Mouse (Mus musculus): ENCODE measurements around the gene Uggt1.

Gene Uggt1

DNA sequence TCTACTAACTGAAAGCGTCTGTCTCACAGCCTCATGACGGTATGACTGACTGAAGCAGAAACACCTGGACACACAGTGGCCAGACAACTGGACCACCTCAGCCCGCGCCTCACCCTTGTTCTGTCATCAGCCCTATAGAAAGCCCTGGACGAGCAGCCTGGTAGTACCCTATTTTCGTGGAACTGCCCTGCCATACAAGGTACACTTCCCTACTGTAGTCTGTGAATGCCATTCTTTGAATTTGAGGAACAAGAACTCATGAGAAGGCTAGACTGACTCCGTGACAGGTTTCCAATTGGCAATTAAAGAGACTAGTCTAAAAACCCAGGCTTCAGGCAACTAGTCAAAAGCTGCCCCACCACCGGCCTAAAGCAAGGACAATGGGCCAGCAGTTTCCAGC is 123.3 kb downstream of the Uggt1 start:
- CTCF ChIA-PET = no interaction called here

DNA sequence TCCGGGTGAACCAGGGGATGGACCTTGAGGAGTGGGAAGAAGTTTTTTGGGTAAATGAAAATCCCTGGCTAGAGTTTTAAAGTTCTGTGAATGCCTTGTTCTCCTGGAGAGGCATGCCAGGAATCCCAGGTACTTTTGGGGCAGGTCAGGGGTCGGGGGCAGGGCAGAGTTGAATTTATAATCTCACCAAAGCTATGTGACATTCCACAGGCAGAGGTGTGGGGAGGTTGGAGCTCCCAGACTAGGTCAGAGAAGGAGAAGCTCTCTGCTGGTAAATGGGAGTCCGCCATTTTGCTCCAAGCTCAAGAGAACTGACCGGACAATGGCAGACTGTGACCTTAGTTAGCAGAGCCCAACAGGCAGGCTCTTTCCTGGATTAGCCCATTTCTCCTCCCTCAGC is 125.1 kb downstream of the Uggt1 start:
- CTCF ChIA-PET = no interaction called here

DNA sequence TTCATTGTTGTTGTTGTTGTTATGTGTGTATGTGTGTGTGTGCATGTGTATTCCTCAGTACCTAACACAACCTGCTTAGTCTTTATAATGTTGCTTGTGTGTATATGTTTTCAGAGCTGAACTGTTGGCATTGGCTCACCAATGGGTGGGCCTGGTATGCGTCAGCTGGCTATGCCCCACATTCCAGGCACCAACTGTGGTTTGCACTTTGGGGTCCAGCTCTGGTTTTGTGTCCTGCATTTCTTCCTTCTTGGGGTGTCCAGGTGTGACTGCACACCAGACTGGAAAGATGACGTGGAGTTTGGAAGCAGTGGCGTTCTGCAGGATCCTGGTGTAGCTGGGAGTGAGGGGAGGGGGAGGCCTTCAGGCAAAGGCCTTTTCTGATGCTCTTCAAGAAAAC is 125.6 kb downstream of the Uggt1 start:
- CTCF ChIA-PET = no interaction called here

DNA sequence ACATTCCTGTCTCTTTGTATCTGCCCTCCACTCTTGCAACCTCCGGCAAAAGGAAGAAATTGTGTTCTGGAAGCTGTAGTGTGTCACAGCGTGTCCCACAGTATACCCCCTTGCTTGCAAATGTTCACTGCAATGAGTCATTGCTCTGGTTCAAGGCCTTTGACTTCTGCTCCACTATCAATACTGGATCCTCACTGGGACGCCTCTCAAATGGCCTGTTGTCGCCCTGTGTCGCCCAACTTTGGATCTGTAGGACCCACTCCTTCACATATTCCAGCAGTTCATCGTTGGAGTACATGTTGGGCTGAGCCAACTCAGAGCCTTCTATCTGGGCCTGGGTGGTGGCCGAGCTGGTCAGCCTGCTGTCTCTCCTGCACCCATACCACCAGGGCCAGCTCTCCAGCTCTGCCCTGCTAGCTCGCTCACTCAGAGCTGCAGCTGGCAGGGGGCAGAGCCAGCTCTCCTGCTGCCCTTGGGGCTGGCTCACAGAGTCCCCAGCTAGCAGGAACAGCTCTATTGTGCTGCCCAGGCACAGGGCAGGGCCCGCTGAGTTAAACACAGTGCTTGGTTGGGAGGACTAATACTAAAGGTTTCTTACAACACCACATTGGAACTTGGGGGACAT is 126.3 kb downstream of the Uggt1 start:
- CTCF ChIA-PET = no interaction called here

DNA sequence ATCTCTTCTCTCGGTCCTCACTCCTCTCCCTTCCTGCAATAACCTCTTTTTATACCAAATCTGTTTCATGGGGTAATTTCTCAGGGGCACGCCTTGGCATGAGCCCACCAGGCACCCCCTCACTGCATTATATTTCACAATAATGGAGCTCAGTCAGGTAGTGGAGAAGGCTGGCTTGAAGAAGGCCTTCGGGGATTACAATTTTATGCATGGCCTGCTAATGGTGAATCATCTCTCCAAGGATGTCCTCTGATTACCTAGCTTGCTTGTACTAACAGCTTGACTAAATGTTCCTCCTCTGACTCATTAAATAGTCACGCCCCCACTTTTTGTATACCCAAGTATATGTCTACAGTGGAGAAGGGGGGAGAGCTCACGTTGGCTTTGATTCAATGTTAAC is 128.0 kb downstream of the Uggt1 start:
- CTCF ChIA-PET = no interaction called here

DNA sequence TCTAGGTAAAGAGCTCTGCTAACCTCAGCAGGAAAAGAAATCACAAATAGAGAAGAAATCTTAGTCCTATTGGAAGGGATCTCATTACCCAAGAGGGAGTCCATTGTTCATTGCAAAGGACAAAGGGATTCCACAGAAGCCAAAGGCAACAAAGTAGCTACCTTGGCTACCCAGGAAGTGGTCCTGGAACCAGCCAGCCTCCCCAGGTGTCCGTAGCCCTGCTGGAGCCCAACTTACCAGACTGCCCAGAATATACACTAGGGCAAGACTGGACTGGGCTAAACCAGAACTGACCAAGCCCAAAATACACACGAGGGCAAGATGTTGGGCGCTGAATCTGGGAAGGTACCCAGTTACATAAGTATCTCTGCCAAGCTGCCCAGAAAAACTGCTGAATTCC is 129.7 kb downstream of the Uggt1 start:
- CTCF ChIA-PET = no interaction called here

DNA sequence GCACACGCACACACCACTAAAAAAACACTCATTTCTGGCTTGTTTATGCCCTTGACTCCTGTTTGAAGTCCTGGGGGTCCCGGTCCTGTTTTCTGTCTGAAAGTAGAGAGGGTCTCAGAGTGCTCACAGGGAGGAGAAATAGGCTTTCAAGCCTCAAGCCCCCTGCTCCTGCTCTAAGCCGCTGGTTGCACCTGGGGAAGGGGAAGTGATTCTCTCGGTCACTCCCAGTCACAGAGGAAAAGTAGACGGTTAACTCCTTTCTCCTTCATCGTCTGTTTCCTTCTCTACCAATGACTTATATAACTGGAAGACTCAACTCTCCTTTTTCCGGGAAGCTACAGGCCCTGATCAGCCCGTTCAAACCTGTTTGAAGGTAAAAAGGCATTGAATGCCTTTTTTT is 130.8 kb downstream of the Uggt1 start:
- CTCF ChIA-PET = no interaction called here

DNA sequence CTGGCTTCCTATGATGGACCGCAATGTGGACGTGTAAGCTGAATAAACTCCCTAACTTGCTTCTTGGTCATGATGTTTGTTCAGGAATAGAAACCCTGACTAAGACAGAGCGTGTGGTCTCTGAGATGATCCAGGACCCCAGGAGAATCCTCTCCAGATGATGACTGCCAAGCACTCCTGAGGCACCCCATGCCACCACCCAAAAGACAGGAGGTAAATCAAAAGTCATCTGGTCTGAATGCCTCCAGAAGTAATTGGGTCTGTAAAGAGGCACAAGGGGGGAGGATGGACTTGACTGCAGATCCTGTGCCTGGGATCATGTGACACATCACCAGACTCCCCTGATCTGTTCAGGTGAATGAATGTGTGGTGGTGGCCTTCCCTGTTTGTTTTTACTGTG is 131.9 kb downstream of the Uggt1 start:
- CTCF ChIA-PET = no interaction called here

DNA sequence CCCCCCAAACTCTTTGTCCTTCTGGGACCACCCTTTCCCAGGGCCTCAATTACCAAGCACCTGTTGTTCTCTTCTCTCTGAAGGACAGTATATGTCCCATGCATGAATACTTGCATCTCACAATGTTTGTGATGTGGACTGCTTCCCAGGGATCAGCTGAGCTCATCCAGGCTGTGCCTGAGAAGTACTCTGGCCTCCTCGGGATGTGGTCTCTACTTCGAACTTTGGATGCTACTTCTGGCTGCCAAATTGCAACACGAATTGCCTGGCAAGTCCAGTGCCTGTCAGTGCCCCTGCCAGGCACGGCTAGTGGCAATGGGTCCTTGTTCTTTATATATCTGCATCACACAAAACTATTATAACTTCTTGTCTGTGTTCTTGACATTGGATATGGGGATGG is 134.5 kb downstream of the Uggt1 start:
- CTCF ChIA-PET = no interaction called here

DNA sequence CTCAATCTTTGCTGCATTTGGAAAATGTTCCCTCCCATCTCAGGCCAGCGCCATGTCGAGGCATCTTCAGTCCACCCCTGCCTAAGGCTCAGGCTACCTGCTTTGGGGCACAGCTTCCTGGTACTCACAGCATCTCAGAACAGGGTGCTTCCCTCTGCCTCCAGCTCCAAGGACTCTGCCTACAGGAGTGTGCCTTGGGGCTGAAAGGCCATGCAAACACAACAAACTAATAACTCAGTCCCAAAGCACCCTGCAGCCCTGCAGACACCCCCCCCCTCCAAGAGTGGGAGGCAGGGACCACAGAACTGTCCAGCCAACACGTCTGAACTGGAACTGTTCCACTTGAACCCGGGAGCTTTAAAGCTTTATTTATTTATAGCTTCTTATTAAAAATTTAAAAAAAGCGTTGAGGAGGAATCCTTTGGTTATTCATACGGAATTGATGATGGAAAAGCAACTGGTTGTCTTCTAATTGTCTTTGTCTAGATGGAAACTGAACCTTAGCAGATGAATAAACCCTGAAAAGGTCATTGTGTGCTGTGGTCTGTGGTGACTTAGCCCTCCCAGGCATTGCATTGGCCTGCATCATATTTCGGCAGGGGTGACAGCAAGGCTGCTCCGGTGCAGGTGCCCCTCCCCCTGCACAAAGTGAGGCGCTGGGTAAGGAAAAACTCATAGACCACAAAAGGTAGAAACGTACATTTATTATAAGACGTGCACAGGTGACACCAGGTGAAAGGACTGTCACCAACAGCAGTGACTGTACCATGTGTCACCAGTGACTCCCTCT is 138.4 kb downstream of the Uggt1 start:
- CTCF ChIA-PET = interaction anchor here (0.6 kb wide), 1 partner anchor 23 kb away, joined by 3 read pairs; no protein-coding TSS in a partner anchor

DNA sequence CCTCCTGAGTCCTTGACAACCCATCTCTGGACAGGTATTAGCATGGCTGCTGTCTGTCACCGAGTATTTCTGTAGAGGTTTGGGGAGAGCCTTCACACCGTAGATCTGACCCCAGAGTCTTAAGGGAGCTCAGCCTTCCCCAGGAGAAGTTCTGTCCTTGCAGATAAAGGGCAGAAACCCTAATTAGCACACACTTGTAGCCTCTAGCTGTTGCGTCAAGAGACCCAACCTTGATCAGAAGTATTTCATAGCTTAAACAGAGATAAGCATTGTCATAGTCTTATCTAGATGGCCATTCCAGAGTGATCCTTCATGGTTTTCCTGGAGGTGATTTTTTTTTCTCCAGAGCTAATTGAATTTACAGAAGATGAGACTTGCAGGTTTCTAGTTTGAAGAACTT is 144.1 kb downstream of the Uggt1 start:
- CTCF ChIA-PET = interaction anchor here (0.7 kb wide), 1 partner anchor 56 kb away, joined by 14 read pairs; no protein-coding TSS in a partner anchor

DNA sequence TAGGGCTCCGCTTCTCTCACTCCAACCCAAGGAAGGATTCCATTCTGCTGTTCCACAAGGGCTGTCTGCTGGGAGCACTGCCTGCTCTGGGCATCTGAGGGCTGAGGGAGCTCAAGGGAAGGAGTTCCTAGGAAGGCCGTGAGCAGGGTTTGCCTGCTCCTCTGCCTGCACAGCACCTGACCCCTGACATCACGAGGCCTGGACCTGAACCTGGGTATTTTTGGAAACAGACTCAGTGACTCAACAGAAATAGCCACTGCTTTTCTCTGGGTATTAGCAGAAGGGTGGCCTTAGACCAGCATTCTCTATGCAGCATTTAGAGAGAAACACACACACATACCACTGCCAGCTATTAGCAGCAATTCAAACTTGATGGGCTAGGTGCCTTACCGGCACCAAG is 146.1 kb downstream of the Uggt1 start:
- CTCF ChIA-PET = no interaction called here

DNA sequence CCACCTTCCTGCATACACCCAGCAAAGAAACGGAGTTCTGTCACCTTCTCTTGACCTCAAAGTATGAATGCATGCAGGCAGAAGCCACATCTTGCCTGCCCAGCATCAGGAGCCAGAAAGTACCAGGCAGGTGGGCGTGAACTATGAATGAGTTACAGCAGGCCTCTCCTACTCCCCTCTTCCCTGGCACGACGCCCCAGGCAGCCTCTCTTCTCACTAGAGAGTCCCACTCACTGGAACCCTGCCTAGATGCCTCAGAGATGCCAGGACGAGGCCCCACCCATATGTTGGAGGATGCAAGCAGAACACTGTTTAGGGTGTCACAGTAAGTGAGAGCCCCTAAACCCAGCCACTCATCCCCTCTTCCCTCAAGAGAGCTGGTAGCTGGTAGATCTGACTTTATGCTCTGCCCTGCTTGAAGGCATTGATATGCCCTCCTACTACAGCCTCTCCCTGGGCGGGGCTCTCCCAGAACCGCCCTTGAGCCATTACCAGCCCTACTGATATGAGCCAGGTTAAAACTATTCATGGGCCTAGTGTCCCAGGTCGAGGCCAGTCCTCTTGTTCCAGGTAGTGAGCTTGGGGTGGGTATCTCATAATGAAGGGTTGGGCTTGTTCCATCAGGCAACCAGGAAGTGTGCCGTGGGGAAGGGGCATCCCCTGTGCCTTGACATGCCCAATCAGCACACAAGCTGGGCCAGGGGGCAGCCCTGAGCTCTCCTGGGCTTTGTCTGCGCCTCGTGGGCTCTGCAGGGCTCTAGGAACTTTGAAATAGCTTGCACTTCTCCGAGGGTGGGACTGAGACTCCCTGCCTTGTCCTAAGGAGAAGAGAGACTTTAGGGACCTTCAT is 148.9 kb downstream of the Uggt1 start:
- CTCF ChIA-PET = no interaction called here

DNA sequence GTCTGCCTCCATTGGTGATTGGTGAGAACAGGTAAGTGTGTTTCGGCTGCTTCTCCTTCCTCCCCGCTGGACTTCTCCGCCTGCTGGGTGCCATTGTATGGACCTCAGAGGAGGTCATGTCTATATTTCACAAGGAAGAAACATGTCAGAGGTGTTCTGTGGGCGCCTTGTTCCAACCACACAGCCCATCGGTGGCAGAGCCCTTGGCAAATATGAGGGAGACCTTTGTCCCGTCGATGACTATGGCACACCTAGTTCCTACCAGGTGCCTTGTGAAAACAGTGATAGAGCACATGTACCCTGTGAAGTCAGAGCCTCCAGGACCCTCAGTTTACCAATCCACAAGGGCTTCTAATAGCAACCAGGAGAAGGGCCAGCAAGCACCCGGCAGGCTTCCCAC is 150.8 kb downstream of the Uggt1 start:
- CTCF ChIA-PET = no interaction called here

DNA sequence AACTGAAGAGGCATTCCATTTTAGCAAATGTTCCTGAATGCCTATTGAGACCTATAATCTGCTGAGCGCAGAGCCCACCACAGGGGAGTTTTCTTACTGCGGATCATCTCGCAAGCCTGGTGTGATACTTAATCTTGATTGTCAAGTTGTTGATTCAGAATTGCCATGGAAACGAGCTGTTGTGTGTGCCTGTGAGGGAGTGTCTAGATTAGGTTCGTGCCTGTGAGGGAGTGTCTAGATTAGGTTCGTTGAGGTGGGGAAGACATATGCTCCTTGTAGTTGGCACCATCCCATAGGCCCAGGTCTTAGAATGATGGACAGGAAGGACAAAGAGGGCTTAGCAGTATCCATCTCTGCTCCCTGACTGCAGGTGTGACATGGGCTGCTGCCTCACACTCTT is 153.3 kb downstream of the Uggt1 start:
- CTCF ChIA-PET = no interaction called here

DNA sequence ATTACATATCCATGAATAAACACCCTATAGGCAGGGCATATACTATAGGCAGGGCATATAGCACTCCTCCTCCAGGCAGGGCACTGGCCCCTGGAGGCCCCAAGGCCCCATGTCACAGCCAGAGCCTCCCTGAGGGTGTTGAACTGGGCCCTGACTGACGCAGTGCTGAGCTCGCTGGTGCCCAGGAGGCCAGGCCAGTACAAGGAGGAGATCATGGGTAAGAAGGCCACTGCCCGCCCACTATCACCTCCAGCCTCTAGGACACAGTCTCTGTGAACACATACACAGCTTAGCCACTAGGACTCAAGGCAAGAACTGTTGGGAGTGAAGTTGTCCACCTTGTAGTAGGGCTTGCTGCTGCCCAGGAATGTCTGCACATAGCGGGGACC is 153.8 kb downstream of the Uggt1 start:
- CTCF ChIA-PET = no interaction called here

Data from spleen, embryonic (tissue).